Mouse (Mus musculus) heart, embryonic 11.5 days (tissue): ENCODE measurements around the gene Bcl9l. TPM values are rescaled to one million over a fixed set of nuclear protein-coding genes. Genes with fewer than 3 reads are reported as not detected.
A peak's percentile ranks its signal among the peaks of the same experiment; 100 is the strongest.

ENCODE experiments used
- ATAC-seq: fragments of 200-750 bp; cut with Nextera tagmentation; replicated peaks from 2 replicates; pipeline ENCODE4 v1.8.0; 2017; ENCODE audit warnings: moderate library complexity; ENCODE audit not compliant: insufficient number of reproducible peaks, low FRiP score, low TSS enrichment
- H3K27ac ChIP-seq: fragments of 300-500 bp; sonication (generic); 2 replicates; pipeline ENCODE4 v1.5.1; 2014; ENCODE audit warnings: mild to moderate bottlenecking, low read depth, low read length
- H3K27me3 ChIP-seq: fragments of 300-500 bp; sonication (generic); 2 replicates; pipeline ENCODE4 v1.6.1; 2014; ENCODE audit warnings: mild to moderate bottlenecking, low read length, mixed read lengths; ENCODE audit not compliant: control insufficient read depth, insufficient read depth
- H3K36me3 ChIP-seq: fragments of 300-500 bp; sonication (generic); 2 replicates; pipeline ENCODE4 v1.6.1; 2014; ENCODE audit warnings: mild to moderate bottlenecking, low read length, moderate library complexity, mixed read lengths; ENCODE audit not compliant: control insufficient read depth, insufficient read depth
- H3K4me1 ChIP-seq: fragments of 300-500 bp; sonication (generic); 2 replicates; pipeline ENCODE4 v1.6.1; 2014; ENCODE audit warnings: low read length; ENCODE audit not compliant: control insufficient read depth, insufficient read depth
- H3K4me2 ChIP-seq: fragments of 300-500 bp; sonication (generic); 2 replicates; pipeline ENCODE4 v1.6.1; 2014; ENCODE audit warnings: mild to moderate bottlenecking, moderate library complexity
- H3K4me3 ChIP-seq: fragments of 300-500 bp; sonication (generic); 2 replicates; pipeline ENCODE4 v1.5.1; 2014; ENCODE audit warnings: low read depth, low read length
- H3K9ac ChIP-seq: fragments of 300-500 bp; sonication (generic); 2 replicates; pipeline ENCODE4 v1.6.1; 2014; ENCODE audit warnings: mild to moderate bottlenecking, low read depth, low read length, moderate library complexity
- H3K9me3 ChIP-seq: fragments of 300-500 bp; sonication (generic); replicated peaks from 2 replicates; pipeline ENCODE4 v1.6.1; 2016; ENCODE audit warnings: low read length; ENCODE audit not compliant: control insufficient read depth
- WGBS: fragments of 180-500 bp; shearing (Covaris S2); extraction: QIAGEN DNeasy Blood & Tissue Kit; methylation state at CpG from one replicate; pipeline ENCODE4 v1.1.7; 2014; ENCODE audit not compliant: insufficient replicate concordance; 5-methylcytosine and 5-hydroxymethylcytosine counted together
- polyA plus RNA-seq: library from polyadenylated mRNA; unstranded; fragments of >200 nt; fragmentation: Nextera tagmentation; extraction: Ambion mirVana; gene quantifications from 2 replicates; pipeline ENCODE4 v1.2.1, GENCODE M21; 2014

Bcl9l gene
- polyA plus RNA-seq, 1 experiment from 2014 or later = 9.3 TPM

- H3K4me2 ChIP-seq = peak overlapping the region; percentile 83
- peak; percentile 59 for ATAC-seq
- H3K9ac ChIP-seq = peak overlapping the region; percentile 78
- peaks cover 14% of the 10 kb centered on the region for H3K4me1 ChIP-seq
- peak overlapping the region; percentile 92 for H3K27ac ChIP-seq
- H3K9me3 ChIP-seq = no peaks in the 10 kb centered on the region
- H3K36me3 ChIP-seq = no peaks in the 10 kb centered on the region
- under 1% methylated on average over 29 of the region's 29 CpGs for WGBS
- H3K27me3 ChIP-seq = no peaks in the 10 kb centered on the region
- H3K4me3 ChIP-seq = peak overlapping the region; percentile 75
Measured at GRCm38 (mm10) chr9:44478959-44479605, 3.5 kb upstream of the Bcl9l start.

DNA sequence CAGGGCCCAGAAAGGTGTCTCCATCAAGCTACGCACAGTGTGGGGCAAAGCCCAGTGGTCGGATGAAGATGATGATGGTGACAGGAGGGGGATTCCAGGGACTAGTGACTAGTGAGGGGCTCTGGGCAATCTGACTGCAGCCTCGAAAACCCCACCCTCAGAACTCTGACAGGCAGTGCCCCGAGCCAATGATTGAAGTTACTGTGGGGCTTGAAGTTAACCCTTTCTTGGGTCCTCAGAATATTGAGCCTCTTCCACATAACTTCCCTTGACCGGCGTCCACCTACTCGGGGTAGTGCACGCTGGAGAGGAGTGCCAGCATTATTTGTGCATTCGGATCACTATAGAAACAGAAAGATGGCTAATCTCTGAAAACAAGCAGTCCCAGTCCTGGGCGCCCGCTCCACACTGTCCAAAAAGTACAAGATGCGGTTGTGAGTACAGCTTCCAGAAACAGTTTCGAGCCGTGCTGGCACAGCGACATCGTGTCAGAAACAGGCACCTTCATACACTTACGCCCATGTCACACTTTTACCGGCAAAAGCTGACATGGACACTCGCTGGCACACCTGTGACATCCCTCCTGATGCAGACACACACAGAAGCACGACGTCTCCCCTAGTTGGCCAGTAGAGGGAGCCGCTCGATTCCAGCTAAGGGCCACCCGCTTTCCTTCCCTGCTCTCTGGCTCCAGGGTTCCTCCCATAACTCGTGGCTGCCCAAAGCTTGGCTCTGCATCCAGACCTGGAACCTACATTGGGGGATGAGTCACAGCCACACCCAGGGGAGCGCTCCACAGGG is 2.8 kb upstream of the Bcl9l start:
- peak overlapping the region; percentile 92 for H3K27ac ChIP-seq
- H3K9me3 ChIP-seq = no peaks in the 10 kb centered on the region
- WGBS = under 1% methylated on average over 26 of the region's 26 CpGs
- H3K27me3 ChIP-seq = no peaks in the 10 kb centered on the region
- peaks cover 19% of the 10 kb centered on the region for H3K4me1 ChIP-seq
- H3K36me3 ChIP-seq = no peaks in the 10 kb centered on the region
- peak overlapping the region; percentile 78 for H3K9ac ChIP-seq
- peak overlapping the region; percentile 83 for H3K4me2 ChIP-seq
- peak; percentile 58 for ATAC-seq
- H3K4me3 ChIP-seq = peak overlapping the region; percentile 75

- Histone ChIP-seq H3K9me3 (no peaks in the 10 kb centered on the region), H3K36me3 (no peaks in the 10 kb centered on the region), H3K4me1 (peaks cover 42% of the 10 kb centered on the region), H3K27ac (peak overlapping the region; percentile 91; the same call in 1 of the 2 replicates), H3K27me3 (no peaks in the 10 kb centered on the region), H3K4me3 (peak overlapping the region; percentile 79; the same call in 1 of the 2 replicates), H3K4me2 (peak overlapping the region; percentile 84), H3K9ac (no peak overlapping the region)
- ATAC-seq = no peak
- 10% methylated on average over 3 of the region's 3 CpGs for WGBS
Measured at GRCm38 (mm10) chr9:44482112-44482511, 513 bp upstream of the Bcl9l start.

DNA sequence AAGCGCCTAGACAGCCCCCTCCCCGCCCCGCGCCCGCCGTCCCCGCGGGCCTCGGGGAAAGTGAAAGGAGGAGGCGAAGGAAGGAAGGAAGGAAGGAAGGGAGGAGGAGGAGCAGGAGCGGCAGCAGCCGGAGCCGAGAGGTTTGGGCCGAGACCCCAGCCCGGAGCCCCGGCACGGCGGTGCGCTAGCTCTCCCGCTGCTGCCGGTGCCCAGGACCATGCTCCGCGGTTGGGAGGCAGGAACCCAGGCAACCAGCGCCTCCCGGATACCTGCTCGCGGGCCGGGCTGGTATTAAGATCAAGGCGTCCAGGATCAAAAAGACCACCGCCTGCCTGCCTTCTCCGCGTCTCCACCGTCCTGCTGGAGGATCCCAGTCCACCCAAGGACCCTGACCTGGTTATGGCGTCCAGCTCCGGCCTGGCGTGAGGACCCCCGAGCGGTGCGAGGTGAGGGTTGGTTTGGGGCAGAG is 450 bp downstream of the Bcl9l start:
- peak overlapping the region; percentile 79 for H3K4me3 ChIP-seq
- 0% methylated on average over 38 of the region's 39 CpGs for WGBS
- H3K9ac ChIP-seq = peak overlapping the region; percentile 86
- no peaks in the 10 kb centered on the region for H3K9me3 ChIP-seq
- ATAC-seq = no peak
- H3K4me2 ChIP-seq = peak overlapping the region; percentile 84
- H3K4me1 ChIP-seq = peaks cover 47% of the 10 kb centered on the region
- H3K27ac ChIP-seq = peak overlapping the region; percentile 91
- H3K36me3 ChIP-seq = no peaks in the 10 kb centered on the region
- H3K27me3 ChIP-seq = no peaks in the 10 kb centered on the region

- Histone ChIP-seq H3K9me3 (no peaks in the 10 kb centered on the region), H3K4me2 (peak overlapping the region; percentile 84), H3K36me3 (no peaks in the 10 kb centered on the region), H3K4me3 (peak overlapping the region; percentile 79), H3K27me3 (no peaks in the 10 kb centered on the region), H3K4me1 (peaks cover 52% of the 10 kb centered on the region), H3K9ac (peak overlapping the region; percentile 86), H3K27ac (peak overlapping the region; percentile 91)
- ATAC-seq = no peak
- WGBS = under 1% methylated on average over 12 of the region's 12 CpGs
Measured at GRCm38 (mm10) chr9:44483510-44484044, 952 bp downstream of the Bcl9l start.

DNA sequence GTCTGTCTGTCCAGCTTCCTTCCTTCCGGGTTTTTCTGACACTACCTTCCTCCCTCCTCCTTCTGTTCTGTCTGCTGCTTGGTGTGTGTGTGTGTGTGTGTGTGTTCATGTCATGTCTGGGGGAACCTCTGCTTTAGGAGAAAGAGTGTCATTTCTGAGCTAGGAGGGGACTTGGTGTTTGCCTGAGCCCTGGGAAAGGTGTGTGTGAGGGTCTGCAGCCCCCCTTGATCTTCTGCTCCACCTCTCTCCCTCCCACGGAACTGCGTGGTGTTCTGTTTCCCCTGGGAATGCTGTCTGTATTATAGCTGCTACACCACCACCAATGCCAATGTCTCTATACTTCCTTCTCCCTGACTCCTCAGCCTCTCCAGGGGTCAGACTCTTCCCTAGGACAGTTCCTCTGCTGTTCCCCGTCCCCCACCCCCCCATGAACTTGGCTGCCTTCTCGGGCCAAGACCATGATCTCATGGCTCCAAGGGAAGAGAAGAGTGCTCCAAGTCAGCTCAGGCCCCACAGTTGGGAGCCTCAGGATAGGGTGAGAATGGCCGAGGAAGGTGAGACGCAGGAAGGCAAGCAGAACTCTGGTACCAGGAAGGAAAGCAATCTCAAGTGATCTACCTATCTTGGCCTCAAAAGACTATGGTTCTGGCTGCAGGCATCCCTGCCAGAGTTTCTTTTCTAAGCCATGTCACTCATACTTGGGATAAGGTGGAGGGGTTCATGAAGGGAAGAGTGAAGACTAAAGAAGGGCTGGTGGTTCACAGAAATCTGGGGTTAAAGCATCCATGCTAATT is 1.9 kb downstream of the Bcl9l start:
- no peak for ATAC-seq
- Histone ChIP-seq H3K4me3 (peak overlapping the region; percentile 79), H3K9me3 (no peaks in the 10 kb centered on the region), H3K4me1 (peaks cover 61% of the 10 kb centered on the region), H3K4me2 (peak overlapping the region; percentile 84), H3K36me3 (no peaks in the 10 kb centered on the region), H3K9ac (peak overlapping the region; percentile 86), H3K27ac (peak overlapping the region; percentile 36), H3K27me3 (no peaks in the 10 kb centered on the region)
- 27% methylated on average over 7 of the region's 7 CpGs for WGBS

- Histone ChIP-seq H3K4me2 (peak overlapping the region; percentile 84), H3K36me3 (no peaks in the 10 kb centered on the region), H3K4me3 (peak overlapping the region; percentile 79), H3K27ac (no peak overlapping the region), H3K4me1 (peaks cover 63% of the 10 kb centered on the region), H3K9me3 (no peaks in the 10 kb centered on the region), H3K27me3 (no peaks in the 10 kb centered on the region), H3K9ac (0 out of 2 replicates have a peak overlapping the region, but pooled peaks have one; percentile 1)
- WGBS = 24% methylated on average over 6 of the region's 6 CpGs
- ATAC-seq = no peak
Measured at GRCm38 (mm10) chr9:44485105-44485515, 2.5 kb downstream of the Bcl9l start.
